Mouse (Mus musculus): ENCODE results near the gene Irx3.

Irx3 gene

DNA sequence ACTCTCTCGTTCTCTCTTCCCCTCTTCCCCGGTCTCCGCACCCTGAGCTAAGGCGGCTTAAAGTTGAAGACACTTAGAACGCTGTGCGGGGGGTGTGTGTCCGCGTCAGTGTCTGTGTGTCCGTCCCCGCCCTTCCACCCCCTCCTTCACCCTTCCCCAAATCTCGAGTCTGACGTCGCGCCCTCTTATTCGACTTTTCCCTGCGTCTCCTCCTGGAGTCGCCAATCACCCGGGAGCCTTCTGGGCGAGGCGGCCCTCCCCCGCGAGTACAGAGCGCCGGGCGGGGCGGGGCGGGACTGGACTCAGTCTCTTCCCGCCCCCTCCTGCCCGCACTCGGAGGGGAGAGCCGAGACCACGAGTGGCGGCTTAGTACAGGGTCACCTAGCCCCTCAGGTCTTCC lies at the start of gene Irx3:
TSS of gene Irx3 (minus strand) at position 229 of the 400 bp plus-strand sequence.
- no peak for DNase-seq (ENCODE audit: low read depth, low spot score)

GRCm38 (mm10) chr8:91851359-91851758 lies 49.5 kb upstream of the Irx3 start:
- no peak for DNase-seq (ENCODE audit: low read depth, low spot score)

DNA sequence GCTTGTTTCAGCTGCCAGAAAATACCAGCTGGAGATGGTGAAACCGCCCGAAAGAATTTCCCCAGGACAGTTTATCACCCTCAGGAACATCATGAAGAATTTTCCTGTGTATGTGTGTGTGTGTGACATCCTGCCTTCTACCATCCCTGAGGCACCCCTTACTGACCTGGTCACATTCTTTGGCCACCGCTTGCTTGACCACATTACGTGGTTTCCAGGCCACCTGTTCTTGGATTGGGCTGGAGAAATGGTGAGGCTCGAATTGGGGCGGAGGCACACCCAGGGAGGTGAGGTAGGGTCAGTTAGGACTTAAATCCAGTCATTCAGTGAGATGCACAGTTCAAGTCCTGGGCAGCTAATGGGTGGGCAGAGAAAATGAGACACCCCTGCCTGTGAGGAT lies 48.1 kb upstream of the Irx3 start:
- no peak for DNase-seq (ENCODE audit: low read depth, low spot score)

DNA sequence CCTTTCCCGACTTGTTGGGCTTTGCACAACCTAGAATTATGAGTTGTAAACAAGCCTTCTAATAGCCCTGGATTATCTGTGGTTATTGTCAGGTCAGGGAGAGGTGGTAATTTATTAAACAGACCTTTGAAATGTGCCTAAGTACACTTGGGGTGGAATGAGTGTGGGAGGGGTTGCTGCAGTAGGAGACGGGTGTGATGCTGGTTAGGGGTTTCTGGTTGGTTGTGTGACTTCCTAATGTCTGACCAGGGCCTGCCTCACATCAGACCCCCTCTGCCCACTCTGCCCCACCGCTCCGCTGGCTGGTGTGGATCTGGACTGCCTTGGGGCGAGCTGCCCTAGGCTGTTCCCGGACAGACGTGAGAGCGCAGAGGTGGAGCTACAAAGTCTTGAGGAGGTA lies 47.7 kb upstream of the Irx3 start:
- no peak for DNase-seq (ENCODE audit: low read depth, low spot score)

- no peak for DNase-seq (ENCODE audit: low read depth, low spot score)
Measured at GRCm38 (mm10) chr8:91845641-91846040, 43.8 kb upstream of the Irx3 start.

GRCm38 (mm10) chr8:91837131-91837530 lies 35.3 kb upstream of the Irx3 start:
- no peak for DNase-seq (ENCODE audit: low read depth, low spot score)

DNA sequence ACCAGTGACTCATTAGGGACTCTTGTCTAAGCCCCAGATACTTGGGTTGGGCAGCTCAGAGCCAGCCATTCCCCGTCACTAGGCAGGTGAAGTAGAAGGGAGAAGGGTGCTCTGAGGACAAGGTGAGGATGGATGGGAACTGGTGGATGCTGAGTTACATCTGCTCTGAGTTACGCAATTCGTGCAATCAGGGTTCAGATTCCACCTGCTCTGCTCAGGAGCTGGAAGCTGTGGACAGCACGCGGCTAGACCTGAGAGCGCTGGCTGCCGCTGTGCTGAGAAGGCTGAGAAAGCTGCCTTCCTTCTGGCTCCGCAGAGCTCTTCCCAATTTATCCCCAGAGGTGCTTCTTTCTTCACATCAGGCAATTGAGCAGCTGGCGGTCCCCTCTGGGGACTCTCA lies 34.8 kb upstream of the Irx3 start:
- no peak for DNase-seq (ENCODE audit: low read depth, low spot score)

GRCm38 (mm10) chr8:91827661-91828060 lies 25.8 kb upstream of the Irx3 start:
- DNase-seq (ENCODE audit: low read depth, low spot score), result no peak

GRCm38 (mm10) chr8:91827192-91827591 lies 25.3 kb upstream of the Irx3 start:
- no peak for DNase-seq (ENCODE audit: low read depth, low spot score)

- no peak for DNase-seq (ENCODE audit: low read depth, low spot score)
Measured at GRCm38 (mm10) chr8:91823357-91823756, 21.5 kb upstream of the Irx3 start.

- no peak for DNase-seq (ENCODE audit: low read depth, low spot score)
Measured at GRCm38 (mm10) chr8:91822746-91823145, 20.9 kb upstream of the Irx3 start.

DNA sequence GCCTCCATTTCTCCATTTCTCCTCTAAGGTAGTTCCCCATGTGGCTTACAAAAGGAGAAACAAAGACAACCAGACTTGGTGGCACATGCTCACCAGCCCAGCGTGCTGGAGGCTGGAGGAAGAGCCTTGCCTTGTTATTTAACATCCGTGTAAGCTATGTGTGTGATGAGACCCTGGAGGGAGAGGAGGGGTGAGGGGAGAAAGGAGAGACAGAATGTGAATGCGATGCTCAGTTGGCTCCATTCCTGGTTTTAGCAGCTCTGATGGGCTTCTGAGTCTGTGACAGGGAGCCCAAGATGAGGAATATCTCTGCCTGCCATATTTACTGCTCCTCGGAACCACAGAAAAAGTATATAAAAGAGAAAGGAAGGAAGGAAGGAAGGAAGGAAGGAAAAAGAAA lies 20.1 kb upstream of the Irx3 start:
- DNase-seq (ENCODE audit: low read depth, low spot score), result no peak

- DNase-seq (ENCODE audit: low read depth, low spot score), result no peak
Measured at GRCm38 (mm10) chr8:91819778-91820177, 17.9 kb upstream of the Irx3 start.

DNA sequence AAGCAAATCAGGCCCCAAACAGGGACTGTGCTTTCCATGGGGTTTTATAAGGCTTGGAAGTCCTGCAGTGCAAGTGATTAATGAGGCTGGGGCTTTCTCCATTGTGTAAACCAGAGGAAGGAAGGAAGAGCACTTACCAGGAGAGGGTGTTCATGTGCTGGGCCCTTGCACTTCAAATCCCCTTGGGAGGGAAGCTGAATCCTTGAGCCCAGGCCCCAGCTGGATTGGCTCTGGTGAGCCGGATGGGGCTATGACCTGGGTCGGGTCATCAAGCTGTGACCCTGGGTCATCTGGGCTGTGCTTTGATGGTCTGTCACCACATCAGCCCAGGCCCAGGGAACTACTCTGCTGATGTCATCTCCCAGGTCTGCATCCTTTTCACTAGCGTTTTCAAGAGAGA lies 16.9 kb upstream of the Irx3 start:
- DNase-seq (ENCODE audit: low read depth, low spot score), result no peak

DNA sequence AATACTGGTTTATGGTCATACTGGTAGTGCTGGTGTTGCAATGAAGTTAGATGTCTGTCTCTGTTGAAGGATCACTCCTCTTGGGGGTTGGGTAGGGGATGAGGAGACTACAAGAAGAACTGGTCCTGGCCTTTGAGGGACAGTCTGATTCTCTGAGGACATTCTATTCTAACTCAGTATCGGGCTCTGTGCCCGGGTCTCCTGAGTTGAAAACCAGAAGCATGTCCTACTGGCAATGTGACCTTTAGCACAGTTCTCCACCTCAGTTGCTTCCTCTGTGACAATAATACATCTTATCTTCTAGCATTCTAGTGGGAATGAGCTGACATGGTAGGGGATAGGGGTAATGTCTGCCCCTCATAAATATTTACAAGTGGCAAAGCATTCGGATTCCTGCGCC lies 12.2 kb upstream of the Irx3 start:
- DNase-seq (ENCODE audit: low read depth, low spot score), result no peak

GRCm38 (mm10) chr8:91806720-91807241 lies 4.9 kb upstream of the Irx3 start:
- DNase-seq (ENCODE audit: low read depth, low spot score), result no peak

DNA sequence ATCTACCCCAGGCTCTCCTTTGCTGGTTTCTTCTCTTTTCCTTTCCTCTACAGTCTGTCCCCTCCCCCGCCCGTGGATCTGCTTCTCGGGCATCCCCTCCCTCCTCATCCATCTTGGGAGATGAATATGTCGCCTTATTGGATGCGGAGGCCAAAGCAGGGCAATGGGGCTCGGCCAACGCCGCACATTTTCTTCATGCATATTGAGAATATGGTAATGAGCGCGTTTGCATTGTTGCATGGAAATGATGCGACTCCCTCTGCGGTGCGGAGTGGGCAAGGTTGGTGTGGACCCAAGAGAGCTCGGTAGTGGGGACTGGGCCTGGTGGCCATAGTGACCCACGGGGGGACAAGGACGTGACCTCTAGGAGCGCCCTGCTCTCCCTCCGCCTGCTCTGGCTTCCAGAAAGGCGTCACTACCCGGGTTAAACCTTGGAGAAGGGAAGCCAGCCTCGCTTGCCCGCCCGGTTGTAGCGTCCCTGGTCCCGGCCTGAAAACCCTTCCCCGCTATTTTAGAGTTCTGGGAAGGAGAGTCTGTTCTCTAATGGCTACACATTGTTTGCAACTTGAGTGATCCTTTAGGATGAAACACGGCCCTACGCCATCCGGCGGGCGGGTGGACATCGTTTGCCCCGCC lies 4.3 kb upstream of the Irx3 start:
- no peak for DNase-seq (ENCODE audit: low read depth, low spot score)

- no peak for DNase-seq (ENCODE audit: low read depth, low spot score)
Measured at GRCm38 (mm10) chr8:91805254-91805671, 3.4 kb upstream of the Irx3 start.

- no peak for DNase-seq (ENCODE audit: low read depth, low spot score)
Measured at GRCm38 (mm10) chr8:91804403-91805253, 2.8 kb upstream of the Irx3 start.

DNA sequence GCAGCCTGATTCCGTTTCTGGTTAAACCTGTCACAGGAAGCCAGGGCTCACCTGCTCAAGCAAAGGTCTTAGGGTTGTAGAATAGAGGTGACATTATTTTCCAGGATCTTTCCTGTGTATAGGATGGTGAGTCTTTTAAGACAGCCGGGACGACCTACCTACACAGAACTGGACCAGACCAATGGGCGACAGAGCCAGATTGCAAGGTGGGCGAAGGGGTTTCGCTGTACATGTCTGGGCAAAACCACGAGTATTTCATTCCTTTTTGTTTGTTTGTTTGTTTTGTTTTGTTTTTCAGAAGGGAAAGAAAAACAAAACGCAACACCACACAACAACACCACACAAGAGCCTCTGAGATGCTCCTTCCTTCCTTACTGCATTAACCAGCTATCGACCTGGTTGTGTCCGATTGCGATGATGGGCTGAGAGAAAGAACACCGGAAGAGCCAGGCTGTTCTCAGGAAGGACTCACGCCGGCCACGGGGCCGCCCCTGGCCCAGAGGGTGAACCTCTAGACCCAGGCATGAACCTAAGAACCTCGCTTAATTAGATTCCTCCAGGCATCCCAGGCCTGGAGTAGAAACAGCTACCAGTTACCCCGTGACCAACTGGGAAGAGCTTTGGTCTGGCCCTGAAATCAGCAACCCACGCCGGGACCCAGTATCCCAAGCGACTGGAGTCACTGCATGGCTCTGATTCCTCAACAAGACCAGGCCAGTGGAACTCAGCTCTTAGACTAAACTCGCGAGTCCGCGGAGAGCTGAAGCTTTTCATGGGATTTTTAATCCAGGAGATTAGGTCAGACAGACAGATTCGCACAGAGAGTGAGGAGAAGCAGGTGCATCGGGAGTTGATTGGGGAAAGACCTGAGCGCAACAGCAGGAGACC lies 1.9 kb upstream of the Irx3 start:
- DNase-seq (ENCODE audit: low read depth, low spot score), result no peak

DNA sequence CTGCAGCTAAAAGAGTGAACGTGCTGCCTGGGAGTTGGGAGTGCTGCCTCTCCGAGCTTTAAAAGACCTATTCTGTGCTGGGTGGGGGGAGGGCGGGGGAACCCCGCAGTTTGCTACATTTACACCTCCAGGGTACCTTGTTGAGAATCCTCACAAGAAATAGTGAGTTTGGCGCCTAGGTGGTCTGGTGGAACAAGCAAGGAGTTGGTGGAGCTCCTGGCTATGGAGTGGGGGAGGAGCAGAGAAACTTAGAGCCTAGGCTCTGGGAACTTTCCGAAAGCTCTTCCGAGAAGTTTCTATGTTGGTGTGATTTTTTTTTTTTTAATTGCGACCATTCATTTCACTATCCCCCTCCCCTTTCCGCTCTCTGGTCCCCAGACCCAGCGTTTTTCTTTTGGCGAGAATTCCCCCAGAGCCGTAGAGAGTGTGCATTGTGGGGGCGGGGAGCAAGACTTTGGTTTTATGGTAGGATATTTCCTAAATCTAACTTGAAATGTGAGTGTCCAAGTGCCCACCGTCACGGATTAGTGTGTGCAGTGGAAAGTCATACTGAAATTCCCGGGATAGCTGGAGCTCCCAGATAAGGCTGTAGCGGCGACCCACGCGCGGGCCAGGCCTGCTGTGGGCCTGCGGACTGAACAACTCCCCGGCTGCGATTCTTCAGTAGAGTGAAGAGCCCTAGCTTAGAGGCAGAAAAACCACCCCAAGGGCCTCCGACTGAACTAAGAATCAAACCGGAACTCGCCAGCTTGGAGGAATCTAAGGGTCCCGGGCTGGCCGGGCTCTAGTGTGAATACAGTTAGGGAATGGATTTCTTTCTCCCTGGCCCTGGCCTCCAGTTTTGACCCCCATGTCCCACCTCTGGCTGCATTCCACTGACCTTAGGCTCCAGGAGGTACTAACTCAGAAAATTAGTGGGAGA lies 795 bp upstream of the Irx3 start:
- no peak for DNase-seq (ENCODE audit: low read depth, low spot score)

Data from retina, adult 2 months (tissue).